Mouse (Mus musculus): ENCODE results near the gene Gfpt1.

Gene Gfpt1

GRCm38 (mm10) chr6:87139796-87140553 is 97.3 kb downstream of the Gfpt1 start:
- DNase-seq (ENCODE audit: low spot score): no peak

Data from embryo, embryonic 10 days (tissue).